In genomic region chr10:128742616-128743015, GRCm38 (mm10) we compare ENCODE assay signal across 9 mouse cellular contexts. TPM values are rescaled to one million over a fixed set of nuclear protein-coding genes. Genes with fewer than 3 reads are reported as not detected.
DNase-seq lines count a peak whose midpoint lies in the region; ATAC-seq and TF ChIP-seq lines count a peak whose summit lies in the region.
"Had no signal": no experiment of that assay in that cellular context is flagged by ENCODE, and none has a peak within 500 bp of the region (broad histone marks: within the 10 kb centered on the region; RNA-seq: fewer than 3 reads in every experiment).

No protein-coding gene starts in this region.

- H3K4me3 ChIP-seq in heart, embryonic 14.5 days (ENCODE audit: control insufficient read depth in 1 of 2, insufficient read depth in 1 of 2, low read depth in 1 of 2, low read length in 2 of 2): peak overlapping the region; percentile 58 to 59; a peak in 3 of 4 replicates
- H3K4me3 ChIP-seq in spleen, adult 2 months (ENCODE audit: extremely low read depth, insufficient read depth, insufficient read length): peak overlapping the region; percentile 97
- no peak overlapping the region for H3K4me3 ChIP-seq in hindbrain, embryonic 16.5 days (ENCODE audit: low read length)
- peak overlapping the region; percentile 38 for H3K4me3 ChIP-seq in small intestine, adult 2 months (ENCODE audit: low read depth, low read length)

- H3K4me2 ChIP-seq in heart, embryonic 14.5 days (ENCODE audit: low read length): peak overlapping the region; percentile 90
- H3K4me2 ChIP-seq in hindbrain, embryonic 16.5 days (ENCODE audit: low read length): peak overlapping the region; percentile 95; the same call in 1 of the 2 replicates

- 22% methylated on average over 4 of the region's 4 CpGs for WGBS in heart, embryonic 14.5 days
- 39% methylated on average over 4 of the region's 4 CpGs for WGBS in spleen, adult 2 months
- WGBS in hindbrain, embryonic 16.5 days: 42% methylated on average over 4 of the region's 4 CpGs
- WGBS in small intestine, adult 2 months: 6% methylated on average over 4 of the region's 4 CpGs

- H3K9ac ChIP-seq in heart, embryonic 14.5 days (ENCODE audit: low read length): no peak overlapping the region
- no peak overlapping the region for H3K9ac ChIP-seq in hindbrain, embryonic 16.5 days (ENCODE audit: low read depth, low read length)

- no peaks in the 10 kb centered on the region for H3K36me3 ChIP-seq in heart, embryonic 14.5 days (ENCODE audit: control insufficient read depth, insufficient read depth, low read length)
- H3K36me3 ChIP-seq in spleen, adult 2 months (ENCODE audit: control insufficient read depth, insufficient read depth, low read length): peaks cover 6% of the 10 kb centered on the region
- no peaks in the 10 kb centered on the region for H3K36me3 ChIP-seq in hindbrain, embryonic 16.5 days (ENCODE audit: control insufficient read depth, insufficient read depth, low read length)
- H3K36me3 ChIP-seq in small intestine, adult 2 months (ENCODE audit: control insufficient read depth, insufficient read depth, low read length): peaks cover 5% of the 10 kb centered on the region; the same call in 1 of the 2 replicates

- no peaks in the 10 kb centered on the region for H3K9me3 ChIP-seq in heart, embryonic 14.5 days (ENCODE audit: control insufficient read depth, low read length)
- H3K9me3 ChIP-seq in hindbrain, embryonic 16.5 days (ENCODE audit: control insufficient read depth, low read length): no peaks in the 10 kb centered on the region

- no peak for TF ChIP-seq POLR2A in spleen, adult 2 months (IDR thresholded peaks at IDR 0.05; ENCODE audit: low read depth, low read length)
- no peak; the same call in 1 of the 2 replicates for TF ChIP-seq POLR2A in small intestine, adult 2 months (IDR thresholded peaks at IDR 0.05; ENCODE audit: low read depth, low read length)

- H3K27me3 ChIP-seq in heart, embryonic 14.5 days (ENCODE audit: control insufficient read depth, insufficient read depth, low read length): peaks cover 6% of the 10 kb centered on the region; the same call in 1 of the 2 replicates
- no peaks in the 10 kb centered on the region for H3K27me3 ChIP-seq in spleen, adult 2 months (ENCODE audit: control insufficient read depth, insufficient read depth, low read length)
- peaks cover 5% of the 10 kb centered on the region; the same call in 1 of the 2 replicates for H3K27me3 ChIP-seq in hindbrain, embryonic 16.5 days (replicated peaks; ENCODE audit: control insufficient read depth, insufficient read depth, low read length)
- no peaks in the 10 kb centered on the region for H3K27me3 ChIP-seq in small intestine, adult 2 months (ENCODE audit: control insufficient read depth, insufficient read depth, low read length)

- DNase-seq in heart, postnatal 14 days: no peak
- DNase-seq in spleen, adult 2 months (ENCODE audit: low read depth in 1 of 2, low spot score in 2 of 2): no peak
- DNase-seq in spleen, adult 18-20 months: no peak
- no peak for DNase-seq in ovary, postnatal 14 days (ENCODE audit: low spot score)
- DNase-seq: cerebellum, adult 2 months had no signal

- H3K4me1 ChIP-seq in heart, embryonic 14.5 days (ENCODE audit: control insufficient read depth in 2 of 2, insufficient read depth in 2 of 2, low read length in 2 of 2): peaks cover 10 to 19% of the 10 kb centered on the region in 2 experiments
- H3K4me1 ChIP-seq in spleen, adult 2 months (ENCODE audit: control insufficient read depth, insufficient read depth, insufficient read length): peaks cover 5% of the 10 kb centered on the region; the same call in 1 of the 2 replicates
- peaks cover 21% of the 10 kb centered on the region for H3K4me1 ChIP-seq in hindbrain, embryonic 16.5 days (ENCODE audit: control insufficient read depth, insufficient read depth, low read depth, low read length)
- peaks cover 10% of the 10 kb centered on the region for H3K4me1 ChIP-seq in small intestine, adult 2 months (ENCODE audit: control insufficient read depth, insufficient read depth, insufficient read length, low read length)

- no peak for TF ChIP-seq CTCF in spleen, adult 2 months (IDR thresholded peaks at IDR 0.05; ENCODE audit: extremely low read depth, insufficient read depth, insufficient read length, insufficient replicate concordance)
- TF ChIP-seq CTCF in small intestine, adult 2 months (IDR thresholded peaks at IDR 0.05; ENCODE audit: extremely low read depth, insufficient read length, insufficient replicate concordance, low read depth, low read length): no peak

- ATAC-seq in heart, embryonic 14.5 days (ENCODE audit: insufficient number of reproducible peaks, insufficient read depth, low FRiP score, low read depth): no peak
- no peak for ATAC-seq in hindbrain, embryonic 16.5 days
- no peak for ATAC-seq in erythroid progenitor cell, adult 5-6 weeks (replicated peaks; ENCODE audit: low FRiP score, poor library complexity, severe bottlenecking)

- intact Hi-C loops in heart, postnatal 14 days (cut with DNase I): no loop called here

- H3K27ac ChIP-seq in heart, embryonic 14.5 days (replicated peaks in 1 of 2; ENCODE audit: control insufficient read depth in 1 of 2, insufficient read depth in 1 of 2, low read depth in 2 of 2, low read length in 2 of 2): no peak overlapping the region
- peak overlapping the region; percentile 40; the same call in 1 of the 2 replicates for H3K27ac ChIP-seq in spleen, adult 2 months (ENCODE audit: insufficient read depth, low read length)
- no peak overlapping the region for H3K27ac ChIP-seq in hindbrain, embryonic 16.5 days (ENCODE audit: low read depth, low read length)
- peak overlapping the region; percentile 97 for H3K27ac ChIP-seq in small intestine, adult 2 months (ENCODE audit: insufficient read depth, low read depth, low read length)

RNA-seq across cellular contexts. Expression of gene Dgka, which starts 2.0 kb away (rescaled TPM):
- 5.4 and 7.1 TPM in 2 replicates for polyA plus RNA-seq in heart, embryonic 14.5 days (2014; fragmentation: Nextera tagmentation; extraction: Ambion mirVana)
- total RNA-seq in heart, postnatal 14 days (2021): 10 to 100 TPM; 12.4 to 15.7 TPM
- 124 and 126 TPM in 2 replicates for polyA plus RNA-seq in spleen, adult 2 months (2012; rRNA removed)
- 7.4 and 8.8 TPM in 2 replicates for polyA plus RNA-seq in hindbrain, embryonic 16.5 days (2015; fragmentation: Nextera tagmentation; extraction: Ambion mirVana)
- polyA plus RNA-seq in small intestine, adult 2 months (2012; rRNA removed): 35.0 and 101 TPM in 2 replicates
- 9.6 and 16.2 TPM in 2 replicates for total RNA-seq in erythroid progenitor cell, adult 5-6 weeks (2015; ENCODE audit: low replicate concordance)
- 2.5 and 9.6 TPM in 2 replicates for total RNA-seq in erythroid progenitor cell, adult 5-6 weeks (2017; ENCODE audit: low replicate concordance)

RNA-seq across cellular contexts. Expression of gene Pym1, which starts 5.1 kb away (rescaled TPM):
- 16.0 and 18.3 TPM in 2 replicates for polyA plus RNA-seq in heart, embryonic 14.5 days (2014; fragmentation: Nextera tagmentation; extraction: Ambion mirVana)
- 1 to 10 TPM; 8.5 to 9.0 TPM for total RNA-seq in heart, postnatal 14 days (2021)
- 31.7 and 34.7 TPM in 2 replicates for polyA plus RNA-seq in spleen, adult 2 months (2012; rRNA removed)
- 40.8 and 46.3 TPM in 2 replicates for polyA plus RNA-seq in hindbrain, embryonic 16.5 days (2015; fragmentation: Nextera tagmentation; extraction: Ambion mirVana)
- 6.9 and 17.0 TPM in 2 replicates for polyA plus RNA-seq in small intestine, adult 2 months (2012; rRNA removed)
- 13.8 and 19.5 TPM in 2 replicates for total RNA-seq in erythroid progenitor cell, adult 5-6 weeks (2015; ENCODE audit: low replicate concordance)
- total RNA-seq in erythroid progenitor cell, adult 5-6 weeks (2017; ENCODE audit: low replicate concordance): 15.5 and 19.7 TPM in 2 replicates

RNA-seq across cellular contexts. Expression of gene Cdk2, which starts 37.8 kb away (rescaled TPM):
- polyA plus RNA-seq in heart, embryonic 14.5 days (2014; fragmentation: Nextera tagmentation; extraction: Ambion mirVana): 89.2 and 90.3 TPM in 2 replicates
- total RNA-seq in heart, postnatal 14 days (2021): 10 to 100 TPM; 18.9 to 19.9 TPM
- polyA plus RNA-seq in spleen, adult 2 months (2012; rRNA removed): 19.5 and 19.8 TPM in 2 replicates
- polyA plus RNA-seq in hindbrain, embryonic 16.5 days (2015; fragmentation: Nextera tagmentation; extraction: Ambion mirVana): 18.3 and 24.2 TPM in 2 replicates
- 4.2 and 6.1 TPM in 2 replicates for polyA plus RNA-seq in small intestine, adult 2 months (2012; rRNA removed)
- total RNA-seq in erythroid progenitor cell, adult 5-6 weeks (2015; ENCODE audit: low replicate concordance): 111 and 124 TPM in 2 replicates
- total RNA-seq in erythroid progenitor cell, adult 5-6 weeks (2017; ENCODE audit: low replicate concordance): 62.0 and 73.5 TPM in 2 replicates

RNA-seq across cellular contexts. Expression of gene Pmel, which starts 38.6 kb away (rescaled TPM):
- polyA plus RNA-seq in heart, embryonic 14.5 days (2014; fragmentation: Nextera tagmentation; extraction: Ambion mirVana): 3.6 and 4.7 TPM in 2 replicates
- under 1 TPM; 0.66 to 0.93 TPM for total RNA-seq in heart, postnatal 14 days (2021)
- polyA plus RNA-seq in spleen, adult 2 months (2012; rRNA removed): 0.66 and 9.3 TPM in 2 replicates
- 0.83 and 0.97 TPM in 2 replicates for polyA plus RNA-seq in hindbrain, embryonic 16.5 days (2015; fragmentation: Nextera tagmentation; extraction: Ambion mirVana)
- polyA plus RNA-seq in small intestine, adult 2 months (2012; rRNA removed): 1.4 and 2.1 TPM in 2 replicates
- not detected in 2 replicates for total RNA-seq in erythroid progenitor cell, adult 5-6 weeks (2015; ENCODE audit: low replicate concordance)
- total RNA-seq in erythroid progenitor cell, adult 5-6 weeks (2017; ENCODE audit: low replicate concordance): 0.39 TPM in 1 of 2 replicates, not detected in the other

RNA-seq across cellular contexts. Expression of gene Rab5b, which starts 46.6 kb away (rescaled TPM):
- polyA plus RNA-seq in heart, embryonic 14.5 days (2014; fragmentation: Nextera tagmentation; extraction: Ambion mirVana): 56.7 and 58.3 TPM in 2 replicates
- total RNA-seq in heart, postnatal 14 days (2021): 10 to 100 TPM; 66.5 to 71.8 TPM
- polyA plus RNA-seq in spleen, adult 2 months (2012; rRNA removed): 43.3 and 44.4 TPM in 2 replicates
- polyA plus RNA-seq in hindbrain, embryonic 16.5 days (2015; fragmentation: Nextera tagmentation; extraction: Ambion mirVana): 118 and 130 TPM in 2 replicates
- 17.2 and 32.2 TPM in 2 replicates for polyA plus RNA-seq in small intestine, adult 2 months (2012; rRNA removed)
- 30.6 and 54.1 TPM in 2 replicates for total RNA-seq in erythroid progenitor cell, adult 5-6 weeks (2015; ENCODE audit: low replicate concordance)
- total RNA-seq in erythroid progenitor cell, adult 5-6 weeks (2017; ENCODE audit: low replicate concordance): 37.7 and 46.8 TPM in 2 replicates

Comparison
In these comparisons a context has a peak if more than half of its experiments do, and no peak if none do; other contexts are left out.
1. H3K27ac ChIP-seq: peak in spleen, adult 2 months (single experiment) and small intestine, adult 2 months (single experiment); none in heart, embryonic 14.5 days (0 of 2) and hindbrain, embryonic 16.5 days (single experiment).